Mouse (Mus musculus) left cerebral cortex, postnatal 14 days (tissue): ENCODE data around the gene Trub1. TPM values are rescaled to one million over a fixed set of nuclear protein-coding genes. Genes with fewer than 3 reads are reported as not detected.

Experiments
- DNase-seq, 2 experiments: peaks; one replicate each; pipeline ENCODE4 v3.0.0; 2021 to 2022; ENCODE audit warnings: low spot score in 2 of 2, mixed read lengths in 1 of 2
- intact Hi-C: fragments of 180-260 bp; cut with DNase I; formaldehyde crosslinking; loops from one replicate; pipeline ENCODE4 v1.15.1; 2025
- total RNA-seq, 2 experiments: library from RNA; stranded (reverse); gene quantifications; 2 replicates each; pipeline ENCODE4 v1.2.3; 2021

Gene Trub1
- total RNA-seq, 2 experiments from 2014 or later, result 15.8 to 17.5 TPM

- intact Hi-C loops, result loop anchor here (5.0 to 10.0 kb wide), 2 partner anchors 130 to 163 kb away; partner anchors contain the start of gene Atrnl1
- DNase-seq, result no peak
Measured at GRCm38 (mm10) chr19:57481743-57482259, 29.1 kb downstream of the Trub1 start.

GRCm38 (mm10) chr19:57482815-57483214 lies 30.1 kb downstream of the Trub1 start:
- DNase-seq, result peak in 1 of 2 experiments; percentile 27
- intact Hi-C loops, result loop anchor here (5.0 to 10.0 kb wide), 2 partner anchors 129 to 162 kb away; partner anchors contain the start of gene Atrnl1

GRCm38 (mm10) chr19:57487051-57487658 lies 34.4 kb downstream of the Trub1 start:
- intact Hi-C loops, result loop anchor here (10.0 kb wide), 1 partner anchor 158 kb away; no protein-coding TSS in a partner anchor

GRCm38 (mm10) chr19:57489527-57489926 lies 36.8 kb downstream of the Trub1 start:
- DNase-seq, result no peak
- intact Hi-C loops, result loop anchor here (10.0 kb wide), 1 partner anchor 155 kb away; no protein-coding TSS in a partner anchor

More at GRCm38 (mm10) chr19:57487051-57487658, 34.4 kb downstream of the Trub1 start:
- peak in 1 of 2 experiments; percentile 20 for DNase-seq

GRCm38 (mm10) chr19:57491030-57491429 lies 38.3 kb downstream of the Trub1 start:
- DNase-seq, result no peak
- intact Hi-C loops, result no loop called here

GRCm38 (mm10) chr19:57494020-57494419 lies 41.3 kb downstream of the Trub1 start:
- no peak for DNase-seq
- intact Hi-C loops, result no loop called here

- intact Hi-C loops, result no loop called here
- DNase-seq, result no peak
Measured at GRCm38 (mm10) chr19:57498110-57498743, 45.5 kb downstream of the Trub1 start.

- intact Hi-C loops, result no loop called here
- no peak for DNase-seq
Measured at GRCm38 (mm10) chr19:57498884-57499410, 46.2 kb downstream of the Trub1 start.

GRCm38 (mm10) chr19:57500254-57500653 lies 47.5 kb downstream of the Trub1 start:
- intact Hi-C loops, result no loop called here
- no peak for DNase-seq

- intact Hi-C loops, result no loop called here
- DNase-seq, result no peak
Measured at GRCm38 (mm10) chr19:57503144-57503543, 50.4 kb downstream of the Trub1 start.

GRCm38 (mm10) chr19:57505048-57505932 lies 52.6 kb downstream of the Trub1 start:
- DNase-seq, result no peak
- intact Hi-C loops, result no loop called here

GRCm38 (mm10) chr19:57506591-57506990 lies 53.9 kb downstream of the Trub1 start:
- no peak for DNase-seq
- intact Hi-C loops, result no loop called here

GRCm38 (mm10) chr19:57508261-57508788 lies 55.6 kb downstream of the Trub1 start:
- no peak for DNase-seq
- intact Hi-C loops, result no loop called here

- no peak for DNase-seq
- intact Hi-C loops, result no loop called here
Measured at GRCm38 (mm10) chr19:57509758-57510319, 57.1 kb downstream of the Trub1 start.

GRCm38 (mm10) chr19:57510836-57511235 lies 58.1 kb downstream of the Trub1 start:
- DNase-seq, result no peak
- intact Hi-C loops, result no loop called here

- intact Hi-C loops, result no loop called here
- DNase-seq, result no peak
Measured at GRCm38 (mm10) chr19:57513123-57513522, 60.4 kb downstream of the Trub1 start.

- intact Hi-C loops, result no loop called here
- DNase-seq, result peak in 1 of 2 experiments; percentile 76
Measured at GRCm38 (mm10) chr19:57521721-57522120, 69.0 kb downstream of the Trub1 start.

- intact Hi-C loops, result no loop called here
- peak; percentile 29 to 63 for DNase-seq
Measured at GRCm38 (mm10) chr19:57523363-57523762, 70.7 kb downstream of the Trub1 start.

GRCm38 (mm10) chr19:57525693-57526092 lies 73.0 kb downstream of the Trub1 start:
- intact Hi-C loops, result no loop called here
- DNase-seq, result no peak
